Mouse (Mus musculus): ENCODE measurements around the gene Trpm2.

GRCm38 (mm10) chr10:77882553-77882952 is 87.8 kb downstream of the Trpm2 start:
- no peak for TF ChIP-seq SIN3A (IDR thresholded peaks at IDR 0.05; ENCODE audit: low read length)
- TF ChIP-seq EP300 (IDR thresholded peaks at IDR 0.05; ENCODE audit: low read length) = no peak
- TF ChIP-seq SMC3 (IDR thresholded peaks at IDR 0.05; ENCODE audit: low read depth, low read length) = no peak
- no peak for TF ChIP-seq NRF1 (IDR thresholded peaks at IDR 0.05; ENCODE audit: low read depth, low read length)
- TF ChIP-seq KAT2A (IDR thresholded peaks at IDR 0.05; ENCODE audit: insufficient replicate concordance, low read length) = no peak
- no peak for TF ChIP-seq ZNF384 (IDR thresholded peaks at IDR 0.05; ENCODE audit: low read depth, low read length)

Data from CH12.LX (cell line).